Mouse (Mus musculus) liver, postnatal 0 days (tissue): ENCODE data around the gene Fam81a. TPM values are rescaled to one million over a fixed set of nuclear protein-coding genes. Genes with fewer than 3 reads are reported as not detected.

Source experiments
- ATAC-seq: fragments of 200-750 bp; cut with Nextera tagmentation; 2 replicates; pipeline ENCODE4 v1.8.0; 2017; ENCODE audit warnings: mild to moderate bottlenecking, moderate library complexity
- DNase-seq: peaks from one replicate; pipeline ENCODE4 v3.0.0-alpha.2; 2016
- H3K27ac ChIP-seq: fragments of 300-500 bp; sonication (generic); 2 replicates; pipeline ENCODE4 v1.5.1; 2014; ENCODE audit warnings: antibody characterized with exemption, moderate library complexity, mild to moderate bottlenecking, low read depth
- H3K27me3 ChIP-seq: fragments of 300-500 bp; sonication (generic); 2 replicates; pipeline ENCODE4 v1.6.1; 2014; ENCODE audit warnings: low read length, control low read depth, mixed read lengths; ENCODE audit not compliant: insufficient read depth
- H3K36me3 ChIP-seq: fragments of 300-500 bp; sonication (generic); replicated peaks from 2 replicates; pipeline ENCODE4 v1.6.1; 2014; ENCODE audit warnings: mild to moderate bottlenecking, control low read depth, low read length, moderate library complexity, mixed read lengths; ENCODE audit not compliant: insufficient read depth
- H3K4me1 ChIP-seq: fragments of 300-500 bp; sonication (generic); 2 replicates; pipeline ENCODE4 v1.6.1; 2014; ENCODE audit warnings: antibody characterized with exemption, mild to moderate bottlenecking, control low read depth; ENCODE audit not compliant: insufficient read depth
- H3K4me2 ChIP-seq: fragments of 300-500 bp; sonication (generic); 2 replicates; pipeline ENCODE4 v1.6.1; 2014; ENCODE audit warnings: low read depth, mild to moderate bottlenecking, low read length, moderate library complexity, mixed read lengths
- H3K4me3 ChIP-seq: fragments of 300-500 bp; sonication (generic); 2 replicates; pipeline ENCODE4 v1.5.1; 2014; ENCODE audit warnings: low read depth, low read length
- H3K9ac ChIP-seq: fragments of 300-500 bp; sonication (generic); replicated peaks from 2 replicates; pipeline ENCODE4 v1.6.1; 2014; ENCODE audit warnings: mild to moderate bottlenecking, moderate library complexity
- H3K9me3 ChIP-seq: fragments of 300-500 bp; sonication (generic); 2 replicates; pipeline ENCODE4 v1.6.1; 2016; ENCODE audit warnings: mild to moderate bottlenecking, control low read depth, low read length, mixed read lengths
- CTCF ChIP-seq: sonication (generic); IDR thresholded peaks from 2 replicates; pipeline ENCODE4 v1.5.1; 2016; ENCODE audit warnings: antibody characterized with exemption, low read depth
- EP300 ChIP-seq: IDR thresholded peaks from 2 replicates; pipeline ENCODE4 v1.6.1; 2016; ENCODE audit warnings: antibody characterized with exemption, low read depth, mild to moderate bottlenecking
- WGBS: fragments of 180-500 bp; shearing (Covaris S2); extraction: QIAGEN DNeasy Blood & Tissue Kit; methylation state at CpG from one replicate; pipeline ENCODE4 v1.1.7; 2014; ENCODE audit not compliant: insufficient replicate concordance; 5-methylcytosine and 5-hydroxymethylcytosine counted together
- polyA plus RNA-seq: library from polyadenylated mRNA; unstranded; fragments of >200 nt; fragmentation: Nextera tagmentation; extraction: Ambion mirVana; gene quantifications from 2 replicates; pipeline ENCODE4 v1.2.1, GENCODE M21; 2015

The Fam81a gene
- polyA plus RNA-seq, 1 experiment from 2014 or later, result 0.12 TPM

DNA sequence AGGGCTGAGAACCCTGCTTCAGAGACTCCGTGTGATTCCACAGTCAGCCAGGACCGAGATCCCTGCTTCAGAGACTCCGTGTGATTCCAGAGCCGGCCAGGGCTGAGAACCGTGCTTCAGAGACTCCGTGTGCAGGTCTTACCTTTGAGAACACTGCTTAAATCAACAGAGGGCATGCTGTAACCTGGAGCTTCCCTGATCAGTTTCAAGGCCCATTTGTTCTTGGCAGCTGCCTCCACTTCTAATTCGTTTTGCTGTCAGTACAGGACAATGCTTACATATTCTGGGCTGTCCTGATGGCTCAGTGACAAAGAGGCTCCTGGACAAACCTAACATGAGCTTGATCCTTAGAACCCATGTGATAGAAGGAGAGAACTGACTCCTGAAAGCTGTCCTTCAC, 65.2 kb downstream of the Fam81a start:
- Histone ChIP-seq H3K9ac (no peak overlapping the region), H3K27ac (peak overlapping the region; percentile 57; the same call in 1 of the 2 replicates), H3K4me2 (no peak overlapping the region), H3K27me3 (no peaks in the 10 kb centered on the region), H3K9me3 (no peaks in the 10 kb centered on the region), H3K4me1 (peaks cover 11% of the 10 kb centered on the region; the same call in 1 of the 2 replicates), H3K36me3 (no peaks in the 10 kb centered on the region), H3K4me3 (no peak overlapping the region)
- no peak for TF ChIP-seq CTCF
- 69% methylated on average over 7 of the region's 7 CpGs for WGBS
- ATAC-seq (no peak), DNase-seq (no peak)

GRCm38 (mm10) chr9:70072387-70072786, 70.0 kb downstream of the Fam81a start:
- WGBS, result 73% methylated on average over 8 of the region's 8 CpGs
- DNase-seq, result no peak
- H3K27ac ChIP-seq, result no peak overlapping the region
- no peak overlapping the region for H3K9ac ChIP-seq
- H3K9me3 ChIP-seq, result no peaks in the 10 kb centered on the region
- H3K4me1 ChIP-seq, result peaks cover 5% of the 10 kb centered on the region; the same call in 1 of the 2 replicates
- H3K4me2 ChIP-seq, result no peak overlapping the region
- H3K4me3 ChIP-seq, result no peak overlapping the region
- TF ChIP-seq EP300, result no peak
- no peak for TF ChIP-seq CTCF
- H3K36me3 ChIP-seq, result no peaks in the 10 kb centered on the region
- ATAC-seq, result no peak
- H3K27me3 ChIP-seq, result no peaks in the 10 kb centered on the region

GRCm38 (mm10) chr9:70069961-70070435, 72.4 kb downstream of the Fam81a start:
- Histone ChIP-seq H3K9me3 (no peaks in the 10 kb centered on the region), H3K36me3 (no peaks in the 10 kb centered on the region), H3K27ac (peak overlapping the region; percentile 46; the same call in 1 of the 2 replicates), H3K4me2 (no peak overlapping the region), H3K27me3 (no peaks in the 10 kb centered on the region), H3K4me3 (no peak overlapping the region), H3K9ac (no peak overlapping the region), H3K4me1 (peaks cover 5% of the 10 kb centered on the region; the same call in 1 of the 2 replicates)
- DNase-seq (peak; percentile 34), ATAC-seq (peak; percentile 88)
- TF ChIP-seq CTCF (no peak), EP300 (0 out of 2 replicates have a peak, but pooled peaks have one; percentile 31)
- WGBS, result 50% methylated on average over 8 of the region's 8 CpGs

GRCm38 (mm10) chr9:70067497-70067896, 74.9 kb downstream of the Fam81a start:
- Histone ChIP-seq H3K9ac (no peak overlapping the region), H3K9me3 (no peaks in the 10 kb centered on the region), H3K4me2 (no peak overlapping the region), H3K27me3 (no peaks in the 10 kb centered on the region), H3K4me3 (no peak overlapping the region), H3K27ac (no peak overlapping the region), H3K4me1 (peaks cover 5% of the 10 kb centered on the region; the same call in 1 of the 2 replicates), H3K36me3 (no peaks in the 10 kb centered on the region)
- DNase-seq, result peak; percentile 8
- WGBS, result 63% methylated on average over 3 of the region's 3 CpGs
- TF ChIP-seq EP300 (no peak), CTCF (no peak)
- no peak for ATAC-seq

DNA sequence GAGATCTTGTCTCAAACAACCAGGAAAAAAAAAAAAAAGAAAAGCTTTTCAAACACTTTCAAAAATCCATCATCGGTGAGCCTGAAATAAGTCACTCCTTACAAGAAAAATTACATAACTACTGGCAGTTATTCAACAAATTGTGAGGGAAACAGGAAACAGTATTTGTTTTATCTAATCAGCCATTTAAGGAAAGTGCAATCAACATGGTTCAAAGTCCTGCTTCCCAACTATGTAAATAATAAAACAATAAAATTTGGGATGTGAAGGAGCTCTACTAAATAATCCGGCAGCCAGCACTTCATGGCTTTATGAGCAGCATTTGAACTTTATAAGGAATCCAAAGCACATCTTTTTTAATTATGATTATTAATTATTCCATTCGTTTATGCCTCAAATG, 80.3 kb downstream of the Fam81a start:
- H3K36me3 ChIP-seq, result no peaks in the 10 kb centered on the region
- no peak overlapping the region for H3K4me2 ChIP-seq
- H3K27me3 ChIP-seq, result no peaks in the 10 kb centered on the region
- no peak for DNase-seq
- H3K4me3 ChIP-seq, result no peak overlapping the region
- H3K9me3 ChIP-seq, result no peaks in the 10 kb centered on the region
- H3K9ac ChIP-seq, result no peak overlapping the region
- H3K4me1 ChIP-seq, result no peaks in the 10 kb centered on the region
- no peak for ATAC-seq
- H3K27ac ChIP-seq, result no peak overlapping the region
- TF ChIP-seq CTCF (no peak), EP300 (no peak)
- 74% methylated on average over 3 of the region's 3 CpGs for WGBS

- H3K9ac ChIP-seq, result no peak overlapping the region
- WGBS, result 60% methylated on average over 3 of the region's 3 CpGs
- H3K4me3 ChIP-seq, result no peak overlapping the region
- no peak overlapping the region for H3K4me2 ChIP-seq
- no peaks in the 10 kb centered on the region for H3K36me3 ChIP-seq
- TF ChIP-seq CTCF (no peak), EP300 (no peak)
- no peaks in the 10 kb centered on the region for H3K9me3 ChIP-seq
- no peaks in the 10 kb centered on the region for H3K4me1 ChIP-seq
- H3K27ac ChIP-seq, result no peak overlapping the region
- DNase-seq (no peak), ATAC-seq (no peak)
- peaks cover 4% of the 10 kb centered on the region; the same call in 1 of the 2 replicates for H3K27me3 ChIP-seq
Measured at GRCm38 (mm10) chr9:70053411-70053810, 88.9 kb downstream of the Fam81a start.

DNA sequence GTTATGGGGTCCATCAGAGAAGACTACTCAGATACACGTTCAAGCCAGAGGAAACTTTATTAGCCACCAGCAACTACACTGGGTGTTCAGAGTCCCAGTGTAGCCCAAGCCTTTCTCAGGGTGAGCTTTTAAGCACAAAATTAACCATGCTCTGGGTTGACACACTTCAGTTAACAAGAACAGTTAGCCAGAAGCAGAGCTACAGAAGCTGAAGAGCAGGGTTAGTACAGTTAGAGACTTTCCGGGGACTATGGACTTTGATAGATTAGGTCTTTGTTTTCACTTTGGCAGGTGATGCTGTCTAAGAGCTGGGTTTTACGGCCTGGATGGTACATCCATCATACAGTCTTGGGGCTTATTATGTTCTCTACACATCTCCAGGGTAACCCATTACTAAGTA, 89.6 kb downstream of the Fam81a start:
- Histone ChIP-seq H3K9ac (no peak overlapping the region), H3K4me2 (no peak overlapping the region), H3K9me3 (no peaks in the 10 kb centered on the region), H3K4me3 (no peak overlapping the region), H3K27ac (no peak overlapping the region), H3K27me3 (peaks cover 8% of the 10 kb centered on the region; the same call in 1 of the 2 replicates), H3K4me1 (no peaks in the 10 kb centered on the region), H3K36me3 (no peaks in the 10 kb centered on the region)
- DNase-seq (no peak), ATAC-seq (no peak)
- 52% methylated on average over 3 of the region's 3 CpGs for WGBS
- TF ChIP-seq EP300, result no peak
- no peak for TF ChIP-seq CTCF
